Mouse (Mus musculus) adrenal gland, postnatal 10 days (tissue): ENCODE data around the gene Lrrc3. TPM values are rescaled to one million over a fixed set of nuclear protein-coding genes. Genes with fewer than 3 reads are reported as not detected.
"Not testable (repeated sequence)": the region's sequence is repeated elsewhere in the genome, so short reads cannot be mapped to it uniquely, and the experiment has no call there.

Experiments
- DNase-seq: peaks from one replicate; pipeline ENCODE4 v3.0.0; 2021; ENCODE audit warnings: mixed read lengths
- long read RNA-seq, 2 experiments: library from polyadenylated mRNA; stranded (forward); transcript quantifications; one replicate each; pipeline ENCODE4 v2.0.0; 2021
- total RNA-seq, 2 experiments: library from RNA; stranded (reverse); gene quantifications; 2 replicates each; pipeline ENCODE4 v1.2.3; 2021

The Lrrc3 gene
- 10 to 100 TPM; 12.1 to 16.7 TPM for total RNA-seq
- long read RNA-seq, experiment 1, full-length matches to known transcripts: 4 of 7 reads
- long read RNA-seq, experiment 1, partial matches to known transcripts: 0 of 7 reads
- long read RNA-seq, experiment 1, other reads (novel, unspliced or antisense): 3 of 7 reads
- long read RNA-seq, experiment 2, partial matches to known transcripts: 0 of 1 reads
- long read RNA-seq, experiment 2, other reads (novel, unspliced or antisense): 1 of 1 reads

DNA sequence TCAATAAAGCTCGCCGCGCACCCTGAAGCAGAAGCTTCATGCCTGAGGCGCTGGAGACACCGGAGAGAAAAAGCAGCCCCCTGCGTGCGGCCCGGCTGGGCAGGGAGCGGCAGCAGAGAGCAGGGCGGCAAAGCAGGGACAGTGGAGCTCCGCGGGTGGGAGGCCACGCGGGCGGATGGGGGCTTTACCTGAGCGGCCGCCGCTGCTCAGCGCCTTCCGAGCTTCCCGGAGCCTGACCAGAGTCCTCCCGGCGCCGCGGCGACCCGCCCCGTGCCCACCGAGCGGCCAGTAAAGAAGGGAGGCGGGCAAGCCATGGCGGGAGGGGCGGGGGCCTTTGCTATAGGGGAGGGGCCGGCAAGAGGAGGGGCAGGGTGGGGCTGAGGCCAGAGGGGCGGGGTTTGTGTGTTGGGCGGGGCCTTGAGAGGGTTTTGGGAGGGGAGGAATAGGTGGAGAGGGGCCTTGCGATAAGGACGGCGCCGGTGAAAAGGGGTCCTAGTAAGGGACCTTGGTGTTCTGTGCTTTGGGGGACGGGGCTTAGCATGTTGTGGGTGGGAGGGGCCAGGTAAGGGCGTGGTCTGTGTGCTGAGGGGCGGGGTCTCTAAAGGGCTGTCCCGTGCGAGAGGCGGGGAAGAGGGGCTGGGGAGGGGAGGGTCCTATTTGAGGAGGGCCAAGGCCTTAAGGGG is at the start of gene Lrrc3:
Gene Lrrc3 (minus strand): TSS at position 326 of the 683 bp plus-strand sequence.
- DNase-seq: peak; percentile 80

DNA sequence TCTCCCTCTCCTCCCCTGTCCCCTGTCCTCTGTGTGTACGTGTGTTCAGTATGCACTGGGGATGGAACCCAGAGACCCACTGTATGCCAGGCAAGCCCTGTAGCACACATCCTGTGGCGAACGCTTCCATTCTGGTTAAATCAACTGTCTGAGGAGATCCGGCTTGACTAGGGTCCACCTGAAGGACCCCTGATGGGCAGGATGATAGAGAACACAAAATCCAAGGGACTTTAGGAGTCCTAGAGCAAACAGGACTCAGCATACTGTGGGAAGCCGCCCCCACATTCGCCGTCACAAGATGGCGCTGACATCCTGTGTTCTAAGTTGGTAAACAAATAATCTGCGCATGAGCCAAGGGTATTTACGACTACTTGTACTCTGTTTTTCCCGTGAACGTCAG is 48.1 kb upstream of the Lrrc3 start:
- not testable (repeated sequence) for DNase-seq

DNA sequence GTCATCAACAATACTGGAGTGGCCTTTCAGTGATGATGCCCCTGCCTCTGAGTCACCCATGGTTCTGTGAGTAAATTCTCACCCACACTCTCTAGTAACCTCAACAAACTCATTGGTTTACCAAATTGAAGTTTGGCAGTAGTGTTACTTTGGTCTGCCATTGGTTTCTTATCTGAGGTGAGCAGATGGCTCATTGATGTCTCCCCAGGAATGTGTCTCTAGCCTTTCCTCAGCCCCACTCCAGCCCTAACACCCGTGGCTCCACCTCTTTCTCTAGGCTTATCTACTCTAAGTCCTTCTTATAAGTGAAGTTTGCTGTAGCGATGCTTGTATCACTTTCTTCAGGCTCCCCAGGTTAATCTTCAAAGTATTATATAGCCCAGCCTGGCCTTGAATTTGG is 37.3 kb upstream of the Lrrc3 start:
- no peak for DNase-seq

DNA sequence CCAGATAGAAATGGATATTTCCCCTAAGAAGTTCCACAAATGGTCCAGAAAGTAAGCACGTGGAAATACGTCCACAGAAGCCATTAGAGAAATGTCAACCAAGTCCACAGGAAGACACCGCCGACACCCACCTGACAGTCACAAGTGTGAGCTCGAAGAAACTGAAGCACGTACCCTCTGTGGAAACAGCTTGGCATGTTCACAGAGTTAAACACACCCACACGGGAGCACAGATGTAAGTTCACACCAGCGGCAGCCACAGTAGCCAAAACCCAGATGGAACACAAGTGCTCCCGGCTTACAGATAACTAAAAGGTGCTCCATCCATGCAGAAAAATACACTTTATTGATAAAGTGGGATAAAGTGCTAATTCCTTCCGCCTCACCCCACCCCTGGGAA is 25.0 kb upstream of the Lrrc3 start:
- no peak for DNase-seq

DNA sequence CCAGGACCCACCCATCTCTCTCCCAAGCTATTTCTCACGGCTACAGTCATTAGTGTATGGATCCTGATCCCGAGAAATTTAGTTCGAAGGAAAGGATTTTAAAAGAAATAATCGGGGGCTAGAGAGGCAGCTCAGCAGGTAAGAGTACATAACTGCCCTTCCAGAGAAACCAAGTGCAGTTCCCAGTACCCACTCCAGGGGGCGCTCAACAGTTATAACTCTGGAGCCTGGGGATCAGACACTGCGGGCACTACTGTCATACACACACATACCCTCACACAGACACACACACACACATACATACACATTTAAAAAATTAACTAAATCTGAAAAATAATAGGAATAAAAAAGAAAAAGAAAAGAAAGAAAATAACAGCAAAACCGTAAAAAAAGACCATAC is 23.8 kb upstream of the Lrrc3 start:
- DNase-seq: peak; percentile 79

DNA sequence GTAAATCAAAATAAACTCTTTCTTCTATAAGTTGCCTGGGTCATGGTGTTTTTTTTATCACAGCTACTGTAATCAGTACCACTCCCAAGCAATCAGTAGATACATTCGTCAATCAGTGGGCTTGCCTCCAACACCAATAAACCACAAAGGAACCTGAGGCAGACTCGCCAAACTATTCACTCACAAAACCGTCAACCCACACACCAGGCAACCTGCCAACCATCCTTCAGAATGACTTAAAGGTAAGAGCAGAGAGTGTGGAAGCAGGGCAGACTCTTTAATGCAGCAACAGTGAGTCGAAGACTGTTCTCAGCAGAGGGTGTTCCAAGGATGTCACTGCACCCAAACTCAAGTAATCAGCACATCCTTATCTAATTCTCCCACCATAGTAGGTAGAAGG is 20.3 kb upstream of the Lrrc3 start:
- no peak for DNase-seq

DNA sequence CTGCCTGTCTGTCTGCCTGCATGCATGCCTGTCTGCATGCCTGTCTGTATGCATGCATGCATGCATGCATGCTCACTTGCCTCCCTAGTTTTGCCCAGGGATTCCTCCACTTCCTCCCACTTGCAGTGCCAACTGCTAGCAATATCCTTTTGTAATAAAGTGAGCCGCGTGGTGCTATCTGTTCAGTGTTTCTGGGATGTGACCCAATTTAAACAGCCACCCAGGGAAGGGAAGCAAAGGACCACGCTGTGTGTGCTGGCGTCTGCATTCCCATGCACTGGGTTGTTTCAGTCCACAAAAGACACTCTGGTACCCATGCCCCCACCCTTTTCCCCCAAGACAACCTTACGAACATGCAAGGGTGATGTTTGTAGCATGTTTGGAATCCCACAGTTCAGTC is 18.7 kb upstream of the Lrrc3 start:
- no peak for DNase-seq

DNA sequence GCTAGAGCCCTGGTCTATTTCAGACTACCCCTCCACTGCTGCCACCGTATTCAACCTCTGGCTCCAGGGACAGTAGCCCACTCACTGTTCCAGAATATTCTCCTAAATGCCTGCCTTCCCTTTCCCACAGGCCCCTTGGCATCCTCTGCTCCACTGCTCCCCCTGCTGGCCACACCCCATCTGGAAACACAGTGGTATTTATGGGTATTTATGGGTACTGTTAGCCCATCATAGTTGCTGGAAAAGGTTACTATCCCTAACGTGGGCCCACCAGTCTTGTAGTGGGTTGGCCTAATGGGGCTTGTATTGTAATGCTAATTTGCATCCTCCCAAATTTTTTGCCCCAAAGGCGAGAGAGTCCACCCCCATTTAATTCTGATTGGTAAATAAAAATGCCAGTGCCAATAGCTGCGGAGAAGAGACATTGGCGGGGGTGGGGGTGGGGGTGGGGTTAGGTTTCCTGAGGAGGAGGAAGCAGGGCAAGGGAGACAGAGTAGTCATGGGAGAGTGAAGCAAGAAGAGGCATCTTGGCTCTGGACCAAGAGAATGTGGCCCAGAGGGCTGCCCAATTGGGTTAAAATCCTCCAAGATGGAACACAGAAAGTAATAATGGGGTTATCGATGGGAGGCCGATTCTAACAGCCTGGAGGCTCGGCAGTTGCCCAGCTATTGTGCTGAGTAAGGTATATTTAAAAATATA is 14.4 kb upstream of the Lrrc3 start:
- peak; percentile 84 for DNase-seq

DNA sequence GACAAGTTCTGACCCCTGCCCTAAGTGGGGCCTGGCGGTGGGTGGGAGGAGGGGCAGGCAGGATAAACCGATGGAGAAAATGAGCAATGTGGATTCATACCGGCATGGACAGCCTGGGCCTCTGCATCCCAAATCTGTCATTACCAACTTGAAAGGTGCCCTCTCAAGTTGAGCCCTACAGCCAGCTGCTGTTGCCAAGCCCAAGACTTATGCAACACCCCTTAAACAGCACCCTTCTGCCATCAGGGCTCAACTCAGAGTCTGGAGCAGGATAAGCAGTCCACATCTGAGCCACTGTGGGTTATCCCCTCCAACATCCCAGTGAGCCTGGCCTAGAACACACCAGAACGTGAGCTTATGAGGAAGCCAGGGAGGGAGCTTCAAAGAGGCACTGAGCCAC is 11.0 kb upstream of the Lrrc3 start:
- no peak for DNase-seq

DNA sequence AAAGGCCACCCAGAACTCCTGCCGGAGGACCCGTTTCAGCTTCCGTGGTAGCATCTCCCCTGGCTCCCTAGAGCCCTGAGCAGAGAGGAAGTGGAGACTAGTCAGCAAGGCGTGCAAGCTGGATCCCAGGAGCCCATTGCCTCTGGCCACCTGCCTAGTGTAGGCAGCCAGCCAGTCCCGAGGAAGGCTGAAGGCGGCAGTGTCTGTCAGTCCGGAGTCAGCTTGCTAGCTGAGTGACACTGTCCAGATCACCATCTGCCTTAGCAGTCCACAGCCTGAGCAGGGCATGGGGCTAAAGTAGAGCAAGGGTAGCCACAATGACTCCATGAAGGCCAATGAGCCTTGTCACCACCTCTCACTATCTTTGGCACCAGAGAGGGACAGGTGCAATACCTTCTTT is 10.3 kb upstream of the Lrrc3 start:
- DNase-seq: peak; percentile 76

DNA sequence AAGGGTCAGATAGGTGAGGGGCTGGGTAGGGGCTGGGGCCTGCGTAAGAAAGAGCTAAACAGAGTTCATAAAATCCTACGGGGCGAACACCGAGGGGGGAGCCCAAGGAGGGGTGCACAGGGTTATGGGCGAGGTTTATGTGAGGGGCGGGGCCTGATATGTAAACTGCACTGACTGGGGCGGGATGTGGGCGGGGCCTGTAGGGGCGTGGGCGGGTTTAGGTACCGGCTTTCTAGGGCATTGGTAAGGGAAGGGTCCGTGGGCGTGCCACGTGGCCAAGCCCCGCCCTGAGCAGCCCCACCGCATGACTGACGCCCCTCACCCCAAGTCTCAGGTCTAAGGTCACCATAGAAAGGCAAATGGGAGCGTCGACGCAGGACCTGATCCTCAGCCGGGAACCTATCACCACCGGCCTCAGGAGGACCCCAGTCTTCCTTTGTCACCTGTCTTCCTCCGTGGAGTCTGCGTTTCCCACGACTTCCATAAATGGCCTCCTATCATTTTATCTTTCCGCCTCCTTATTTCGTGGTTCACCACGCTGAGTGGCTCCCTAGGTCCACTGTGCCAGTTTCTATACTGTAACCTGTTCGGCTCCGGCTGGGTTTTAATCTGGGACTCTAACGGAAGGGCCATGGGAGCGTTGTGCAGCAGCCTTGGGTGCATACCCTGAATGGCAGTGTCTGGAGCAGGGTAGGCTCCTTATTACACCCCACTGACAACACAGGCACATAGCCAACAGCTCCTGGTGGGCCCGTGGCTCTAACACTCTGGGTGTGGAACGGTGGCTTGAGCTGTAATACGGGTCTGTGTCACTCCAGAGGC is 769 bp upstream of the Lrrc3 start:
- DNase-seq: peak; percentile 54

DNA sequence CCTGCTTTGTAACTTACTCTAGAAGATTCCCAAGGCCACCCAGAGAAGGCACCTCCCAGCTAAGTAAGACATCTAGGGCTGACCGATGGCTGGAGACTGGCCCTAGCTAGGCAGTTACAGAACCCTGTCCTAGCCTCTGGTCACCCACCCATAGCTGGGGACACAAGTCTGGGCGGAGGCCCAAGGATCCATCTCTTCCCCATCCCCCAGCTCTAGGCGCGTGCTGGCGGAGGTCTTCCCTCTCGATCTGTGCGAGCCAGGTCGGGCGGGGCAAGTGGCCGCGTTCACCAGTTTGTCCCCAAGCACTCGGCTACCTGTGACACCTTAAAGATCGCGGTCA is 495 bp downstream of the Lrrc3 start:
- no peak for DNase-seq

DNA sequence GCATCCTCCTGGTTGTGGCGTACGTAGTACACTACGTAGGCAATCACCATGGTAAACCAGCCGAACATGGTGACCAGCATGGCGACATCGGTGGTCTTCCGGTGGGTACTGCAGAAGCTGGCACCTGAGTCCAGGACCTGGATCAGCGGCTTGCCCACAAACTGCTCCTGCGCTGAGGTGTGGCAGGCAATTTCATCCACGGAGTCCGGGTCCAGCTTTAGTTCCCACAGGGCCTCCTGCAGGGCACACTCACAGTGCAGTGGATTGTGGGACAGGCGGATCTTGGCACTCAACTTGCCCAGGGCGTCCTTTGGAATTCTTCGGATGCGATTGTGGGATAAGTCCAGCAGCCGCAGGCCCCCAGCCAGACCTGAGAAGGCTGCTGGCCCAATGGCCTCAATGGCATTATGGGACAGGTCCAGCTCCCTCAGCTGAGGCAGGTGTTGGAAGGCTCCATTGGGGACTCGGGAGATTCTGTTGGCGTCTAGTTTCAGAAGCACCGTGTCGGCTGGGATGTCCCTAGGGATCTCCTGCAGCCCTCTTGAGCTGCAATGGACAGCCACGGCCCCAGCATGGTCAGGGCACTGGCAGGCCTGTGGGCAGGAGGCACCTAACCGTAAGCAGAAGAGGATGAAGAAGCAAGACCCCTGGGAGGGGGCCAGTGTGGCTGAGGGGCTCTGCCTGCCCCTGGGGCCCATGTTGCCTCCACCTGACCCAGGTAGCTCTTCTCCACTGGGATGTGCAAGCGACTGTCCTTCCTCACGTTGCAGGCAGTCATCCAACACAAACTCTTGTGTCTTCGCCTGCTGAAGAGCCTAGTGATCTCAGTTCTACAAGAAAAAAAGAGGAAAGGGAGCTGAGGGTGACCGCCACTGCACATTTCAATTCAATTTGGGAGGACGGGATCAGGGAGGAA is 1.2 kb downstream of the Lrrc3 start:
- peak; percentile 17 for DNase-seq

DNA sequence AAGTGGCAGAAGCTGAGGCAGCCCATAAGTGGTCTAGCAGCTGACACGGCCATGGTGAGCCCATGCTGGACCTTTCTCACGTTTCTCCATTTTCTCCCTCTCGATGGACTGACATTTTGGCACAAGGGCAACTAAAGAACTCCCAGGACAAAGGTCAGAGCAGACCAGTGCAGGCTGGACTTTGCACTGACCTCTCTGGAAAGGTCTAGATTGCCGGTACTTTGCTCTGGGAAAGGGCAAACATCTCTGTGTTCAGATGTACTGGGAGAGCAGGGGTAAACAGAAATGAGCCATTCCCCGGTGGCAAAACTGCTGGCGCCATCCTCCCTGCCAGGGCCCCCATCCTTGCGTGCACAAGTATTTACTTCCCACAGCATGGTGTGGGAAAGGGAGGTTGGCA is 2.2 kb downstream of the Lrrc3 start:
- DNase-seq: peak; percentile 8

DNA sequence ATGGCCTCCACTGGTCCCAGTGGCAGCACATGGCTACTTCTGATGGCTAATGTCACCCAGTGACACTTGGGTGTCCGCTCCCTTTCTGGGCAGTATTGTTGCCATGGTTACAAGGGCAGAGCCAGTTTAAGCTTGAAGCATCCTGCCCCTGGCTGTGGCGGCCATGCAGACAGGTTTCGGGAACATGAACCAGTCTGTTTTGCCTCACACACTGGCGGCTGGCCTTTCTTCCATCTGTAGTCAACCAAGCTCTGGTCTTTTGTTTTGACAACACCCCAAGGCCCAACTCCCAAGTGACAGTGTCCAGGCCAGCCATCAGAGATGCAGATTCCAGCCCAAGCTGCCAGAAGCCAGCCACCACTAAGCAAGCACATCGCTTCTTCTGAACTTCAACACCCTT is 6.8 kb downstream of the Lrrc3 start:
- DNase-seq: peak; percentile 8

DNA sequence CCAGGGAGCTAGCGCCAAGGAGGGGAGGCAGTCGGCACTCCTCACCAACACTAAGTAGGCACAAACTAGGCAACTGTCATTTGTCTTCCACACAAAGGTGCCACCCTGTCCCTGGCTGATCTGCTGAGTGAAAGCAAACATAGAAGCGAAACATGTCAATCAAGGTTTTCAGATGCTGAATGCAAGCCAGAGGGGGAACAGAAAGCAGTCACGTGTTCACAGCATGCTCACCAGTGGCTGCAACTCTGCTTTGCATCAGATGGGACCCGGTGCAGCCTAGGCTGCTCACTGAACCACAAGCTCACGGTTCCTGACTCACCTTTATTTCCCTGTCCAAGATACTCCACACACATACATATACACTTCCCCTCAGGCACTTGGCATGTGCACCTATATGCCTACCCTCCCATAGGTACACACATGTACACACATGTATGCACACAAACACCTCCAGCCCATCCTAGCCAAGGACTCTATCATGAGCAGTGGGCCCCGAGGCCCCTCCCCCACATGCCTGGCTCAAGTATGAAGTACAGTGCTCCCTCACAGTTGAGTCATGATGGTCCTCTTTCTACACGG is 11.3 kb downstream of the Lrrc3 start:
- no peak for DNase-seq

DNA sequence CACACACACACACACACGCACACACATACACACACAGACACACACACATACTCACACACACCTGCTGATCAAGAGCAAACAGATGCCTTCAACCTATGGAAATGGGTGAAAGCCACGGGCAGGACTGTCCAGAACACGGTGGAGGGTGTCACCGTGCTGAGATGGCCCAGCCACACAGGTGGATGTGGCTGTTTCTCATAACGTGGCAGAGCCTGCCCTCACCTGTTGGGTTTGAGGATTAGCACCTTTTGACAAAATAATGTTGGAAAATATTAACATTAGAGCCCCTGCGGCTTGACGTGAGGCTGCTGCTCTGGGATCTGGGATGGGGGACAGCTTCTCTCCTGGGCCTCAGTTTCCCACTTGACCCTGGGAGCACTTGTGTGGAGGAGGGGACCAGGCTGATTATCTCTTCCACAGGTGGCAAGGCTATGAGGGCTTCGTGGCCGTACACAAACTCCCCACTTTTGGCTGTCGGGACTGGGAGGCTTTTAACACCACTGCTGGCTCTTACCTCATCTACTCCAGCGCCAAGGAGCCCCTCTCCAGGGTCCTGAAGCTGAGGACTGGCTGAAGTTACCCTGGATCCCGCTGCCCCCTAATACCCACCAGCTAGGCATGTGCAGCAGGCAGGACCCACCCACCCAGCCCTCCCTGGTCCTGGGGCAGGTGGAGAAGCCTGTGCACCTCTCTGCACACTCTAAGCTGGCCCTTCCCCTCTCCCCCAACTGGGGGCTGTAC is 16.2 kb downstream of the Lrrc3 start:
- DNase-seq: no peak

DNA sequence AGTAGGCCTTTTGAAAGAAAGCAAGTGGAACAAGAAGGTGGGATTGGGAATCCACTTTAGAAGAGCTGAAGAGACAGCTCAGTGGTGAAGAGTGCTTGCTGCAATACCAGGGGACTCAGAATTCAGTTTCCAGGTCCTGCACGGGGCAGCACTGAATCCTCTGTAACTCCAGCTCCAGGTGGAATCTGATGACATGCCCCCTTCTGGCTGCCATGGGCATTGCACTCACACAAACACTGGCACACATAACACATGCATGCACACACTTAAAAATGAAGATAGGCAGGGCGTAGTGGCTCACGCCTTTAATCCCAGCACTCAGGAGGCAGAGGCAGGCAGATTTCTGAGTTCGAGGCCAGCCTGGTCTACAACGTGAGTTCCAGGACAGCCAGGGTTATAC is 19.8 kb downstream of the Lrrc3 start:
- no peak for DNase-seq

DNA sequence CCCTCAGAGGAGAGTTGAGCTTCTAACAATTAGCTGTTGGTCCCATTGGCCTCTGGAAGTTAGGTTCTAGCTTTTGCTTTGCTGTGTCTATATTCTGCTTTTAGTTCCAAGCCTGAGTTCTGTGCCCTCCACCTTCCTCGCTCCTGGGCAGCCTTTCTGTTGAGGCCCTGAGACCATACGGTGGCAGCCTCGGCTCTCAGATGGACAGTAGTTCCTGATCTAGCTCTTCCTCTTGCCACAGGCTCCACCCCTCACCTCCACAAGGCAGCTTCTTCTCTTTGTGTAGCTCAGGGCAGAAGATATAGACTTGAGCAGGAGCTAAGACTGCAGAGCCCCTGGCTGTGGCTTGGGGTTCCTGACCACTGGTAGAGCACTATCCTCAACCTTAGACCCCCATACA is 22.0 kb downstream of the Lrrc3 start:
- no peak for DNase-seq

DNA sequence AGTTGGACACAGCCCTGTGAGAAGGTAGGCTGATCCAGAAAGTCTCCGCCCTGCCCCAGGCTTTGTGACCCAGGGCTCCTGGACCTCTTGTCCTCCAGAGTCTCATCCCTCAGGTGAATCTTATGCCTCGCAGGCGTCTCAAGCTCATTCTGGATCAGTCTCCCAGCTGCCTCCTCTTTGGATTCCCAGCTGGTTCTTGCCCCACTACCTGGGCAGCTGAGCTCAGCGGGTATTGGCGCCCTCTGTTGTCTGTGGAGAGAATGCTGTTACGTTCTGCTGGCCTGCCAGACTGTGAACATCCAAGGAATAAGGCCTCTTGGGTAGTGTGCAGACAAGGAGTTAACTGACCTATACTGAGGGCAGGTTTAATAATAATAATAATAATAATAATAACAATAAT is 23.4 kb downstream of the Lrrc3 start:
- peak; percentile 58 for DNase-seq

DNA sequence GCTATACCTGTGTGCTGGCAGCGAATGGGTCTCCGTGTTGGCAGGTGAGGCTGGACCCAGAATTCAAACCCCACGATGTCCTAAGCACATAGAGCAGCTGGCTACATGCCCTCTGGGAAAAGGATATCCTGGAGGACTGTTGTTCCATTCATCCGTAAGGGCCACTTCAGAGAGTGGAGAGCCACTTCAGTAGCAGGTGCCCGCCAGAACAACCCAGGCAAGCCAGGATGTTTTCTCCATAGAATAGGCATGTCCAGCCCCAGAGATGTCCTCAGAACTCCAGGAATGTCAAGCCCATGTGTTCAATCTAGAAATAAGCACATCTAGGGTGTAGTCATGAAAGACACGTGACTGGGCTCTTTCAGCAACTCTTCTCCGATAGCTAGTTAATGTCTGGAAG is 32.7 kb downstream of the Lrrc3 start:
- no peak for DNase-seq
